Mouse (Mus musculus) kidney, adult 2 months (tissue): ENCODE data around the gene Mnd1.

ENCODE experiments used
- CTCF ChIP-seq: fragments of 200-500 bp; conservative IDR thresholded peaks from 2 replicates; pipeline ENCODE4 v1.5.1; 2011; ENCODE audit warnings: low read depth, mild to moderate bottlenecking, control low read depth, low read length, moderate library complexity, mixed read lengths; ENCODE audit not compliant: insufficient read depth, insufficient read length
- POLR2A ChIP-seq: fragments of 200-500 bp; IDR thresholded peaks from one replicate; pipeline ENCODE4 v1.6.1; 2011; ENCODE audit warnings: low read depth, low read length, control low read depth

DNA sequence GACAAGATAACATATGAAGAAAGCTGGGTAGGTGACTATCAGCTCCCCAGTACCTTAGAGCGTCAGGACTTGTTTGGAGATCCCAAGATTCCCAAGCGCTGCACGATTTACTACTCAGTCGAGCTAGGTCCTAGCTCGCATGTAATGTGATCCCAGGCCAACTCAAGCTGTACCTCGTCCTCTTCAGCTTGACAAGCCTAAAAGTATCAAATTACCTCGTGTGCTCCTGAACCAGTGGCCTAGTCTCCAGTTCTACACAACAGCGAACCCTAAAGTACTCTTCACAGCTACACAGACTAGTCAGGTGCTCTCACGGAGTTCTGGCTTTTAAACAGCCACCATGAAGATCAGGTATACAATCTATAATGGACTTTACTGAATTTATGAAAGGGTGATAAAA, 70.2 kb downstream of the Mnd1 start:
- TF ChIP-seq POLR2A (no peak), CTCF (no peak)
